Mouse (Mus musculus) liver, embryonic 16.5 days (tissue): ENCODE measurements at regions not wholly inside any gene's neighbourhood (a gene's known extent, or its start where the extent isn't known, plus 50 kb on each side); places are given as distances from the start of the nearest gene placed in this dataset.

ENCODE experiments used
- ATAC-seq: fragments of 200-750 bp; cut with Nextera tagmentation; 2 replicates; pipeline ENCODE4 v1.8.0; 2017; ENCODE audit warnings: low read depth, mild to moderate bottlenecking, moderate number of reproducible peaks, moderate library complexity
- H3K27ac ChIP-seq: fragments of 300-500 bp; sonication (generic); 2 replicates; pipeline ENCODE4 v1.5.1; 2014; ENCODE audit warnings: mild to moderate bottlenecking, low read length
- H3K27me3 ChIP-seq: fragments of 300-500 bp; sonication (generic); 2 replicates; pipeline ENCODE4 v1.6.1; 2014; ENCODE audit warnings: low read depth, low read length, mixed read lengths; ENCODE audit not compliant: control insufficient read depth, insufficient read depth
- H3K36me3 ChIP-seq: fragments of 300-500 bp; sonication (generic); 2 replicates; pipeline ENCODE4 v1.6.1; 2014; ENCODE audit warnings: mild to moderate bottlenecking; ENCODE audit not compliant: control insufficient read depth, insufficient read depth
- H3K4me1 ChIP-seq: fragments of 300-500 bp; sonication (generic); 2 replicates; pipeline ENCODE4 v1.6.1; 2014; ENCODE audit warnings: low read depth, low read length, mixed read lengths; ENCODE audit not compliant: control insufficient read depth
- H3K4me2 ChIP-seq: fragments of 300-500 bp; sonication (generic); 2 replicates; pipeline ENCODE4 v1.6.1; 2014; ENCODE audit warnings: low read depth, low read length, mixed read lengths
- H3K4me3 ChIP-seq: fragments of 300-500 bp; sonication (generic); 2 replicates; pipeline ENCODE4 v1.5.1; 2014; ENCODE audit warnings: low read depth, mild to moderate bottlenecking, low read length
- H3K9ac ChIP-seq: fragments of 300-500 bp; sonication (generic); 2 replicates; pipeline ENCODE4 v1.6.1; 2014; ENCODE audit warnings: low read depth, low read length
- H3K9me3 ChIP-seq: fragments of 300-500 bp; sonication (generic); replicated peaks from 2 replicates; pipeline ENCODE4 v1.6.1; 2016; ENCODE audit warnings: low read length; ENCODE audit not compliant: control insufficient read depth
- WGBS: fragments of 180-500 bp; shearing (Covaris S2); extraction: QIAGEN DNeasy Blood & Tissue Kit; methylation state at CpG from one replicate; pipeline ENCODE4 v1.1.7; 2014; ENCODE audit not compliant: insufficient replicate concordance; 5-methylcytosine and 5-hydroxymethylcytosine counted together

- H3K9ac ChIP-seq, result no peak overlapping the region
- H3K9me3 ChIP-seq, result no peaks in the 10 kb centered on the region
- ATAC-seq, result no peak
- no peak overlapping the region for H3K4me2 ChIP-seq
- H3K36me3 ChIP-seq, result no peaks in the 10 kb centered on the region
- 36% methylated on average over 6 of the region's 6 CpGs for WGBS
- no peak overlapping the region for H3K4me3 ChIP-seq
- H3K27ac ChIP-seq, result no peak overlapping the region
- no peaks in the 10 kb centered on the region for H3K27me3 ChIP-seq
- peaks cover 44% of the 10 kb centered on the region for H3K4me1 ChIP-seq
These were observed 71.3 kb downstream of the Ier5 start for GRCm38 (mm10) chr1:155028147-155028546.

DNA sequence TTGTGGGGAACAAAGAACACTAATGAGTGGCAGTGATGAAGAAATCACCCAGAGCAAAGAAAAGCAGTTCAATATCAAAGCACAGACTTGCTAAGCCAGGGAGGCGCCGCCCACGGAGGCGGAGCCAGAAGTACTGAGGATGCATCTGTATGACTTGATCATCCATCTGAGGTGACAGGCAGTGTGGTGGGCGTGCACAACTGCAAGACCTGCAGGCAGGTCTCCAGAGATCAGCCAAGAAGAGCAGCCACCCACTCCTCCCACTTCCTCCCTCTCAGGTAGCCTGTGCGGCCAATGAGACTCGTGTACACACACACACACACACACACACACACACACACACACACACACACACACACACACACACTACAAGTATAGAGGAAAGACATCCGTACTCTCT lies 71.9 kb downstream of the Ier5 start:
- Histone ChIP-seq H3K27me3 (no peaks in the 10 kb centered on the region), H3K4me2 (no peak overlapping the region; the same call in 1 of the 2 replicates), H3K27ac (no peak overlapping the region), H3K4me1 (peaks cover 44% of the 10 kb centered on the region), H3K36me3 (no peaks in the 10 kb centered on the region), H3K4me3 (no peak overlapping the region), H3K9ac (no peak overlapping the region), H3K9me3 (no peaks in the 10 kb centered on the region)
- ATAC-seq, result peak; percentile 51
- 22% methylated on average over 8 of the region's 8 CpGs for WGBS

DNA sequence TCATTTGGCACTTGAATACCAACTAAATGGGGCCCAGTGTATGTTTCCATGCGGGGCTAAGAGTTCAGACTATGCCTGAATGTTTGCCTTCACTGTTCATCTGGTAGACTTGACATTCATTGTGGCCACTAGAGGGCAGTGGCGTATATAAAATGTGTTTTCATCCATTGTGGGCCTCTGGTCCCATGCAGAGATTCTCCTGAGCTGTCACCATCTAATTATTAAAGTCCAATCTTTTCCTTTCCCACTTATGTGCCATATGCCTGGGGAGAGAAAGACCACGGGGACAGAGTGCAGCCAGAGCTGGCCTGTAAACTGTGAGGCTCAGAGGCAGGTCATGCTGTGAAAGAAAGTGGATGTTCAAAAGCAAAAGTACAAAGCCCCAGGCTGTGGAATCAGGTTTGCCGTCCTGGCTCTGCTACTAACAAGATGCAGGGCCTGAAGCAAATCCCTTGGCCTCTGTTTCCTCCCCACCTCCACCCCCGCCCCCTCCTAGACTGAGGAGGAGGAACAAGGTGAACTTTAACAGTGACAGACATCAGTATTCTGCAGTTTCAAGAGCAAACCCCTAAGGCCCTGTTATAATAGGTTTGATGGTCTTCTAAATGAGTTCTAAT lies 73.5 kb downstream of the Ier5 start:
- peaks cover 35% of the 10 kb centered on the region for H3K4me1 ChIP-seq
- H3K27ac ChIP-seq, result no peak overlapping the region
- no peaks in the 10 kb centered on the region for H3K27me3 ChIP-seq
- no peaks in the 10 kb centered on the region for H3K36me3 ChIP-seq
- 16% methylated on average over 5 of the region's 5 CpGs for WGBS
- no peaks in the 10 kb centered on the region for H3K9me3 ChIP-seq
- H3K9ac ChIP-seq, result no peak overlapping the region
- no peak for ATAC-seq
- H3K4me2 ChIP-seq, result no peak overlapping the region
- H3K4me3 ChIP-seq, result no peak overlapping the region

DNA sequence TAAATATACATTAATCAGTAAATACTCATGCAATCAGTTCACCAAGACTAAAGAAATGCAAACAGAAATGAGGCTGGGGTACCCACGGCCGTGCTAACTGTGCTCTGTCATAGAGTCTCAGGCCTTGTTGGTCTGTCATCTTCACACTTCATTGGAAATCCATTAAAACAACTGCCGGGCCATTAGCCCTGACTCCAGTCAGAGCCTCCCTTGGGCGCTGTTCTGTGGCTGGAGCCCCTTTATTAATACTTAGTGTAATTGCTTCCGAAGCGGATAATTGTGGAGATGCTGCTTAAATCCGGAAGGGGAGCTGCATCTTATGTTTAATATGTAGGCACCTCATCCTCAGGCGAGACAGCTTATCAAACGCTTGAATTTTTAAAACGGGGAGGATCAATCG lies 76.1 kb downstream of the Ier5 start:
- Histone ChIP-seq H3K9me3 (no peaks in the 10 kb centered on the region), H3K4me3 (no peak overlapping the region), H3K9ac (no peak overlapping the region), H3K27ac (no peak overlapping the region), H3K36me3 (no peaks in the 10 kb centered on the region), H3K27me3 (no peaks in the 10 kb centered on the region), H3K4me1 (peaks cover 8% of the 10 kb centered on the region), H3K4me2 (no peak overlapping the region)
- WGBS, result 67% methylated on average over 11 of the region's 11 CpGs
- no peak for ATAC-seq

DNA sequence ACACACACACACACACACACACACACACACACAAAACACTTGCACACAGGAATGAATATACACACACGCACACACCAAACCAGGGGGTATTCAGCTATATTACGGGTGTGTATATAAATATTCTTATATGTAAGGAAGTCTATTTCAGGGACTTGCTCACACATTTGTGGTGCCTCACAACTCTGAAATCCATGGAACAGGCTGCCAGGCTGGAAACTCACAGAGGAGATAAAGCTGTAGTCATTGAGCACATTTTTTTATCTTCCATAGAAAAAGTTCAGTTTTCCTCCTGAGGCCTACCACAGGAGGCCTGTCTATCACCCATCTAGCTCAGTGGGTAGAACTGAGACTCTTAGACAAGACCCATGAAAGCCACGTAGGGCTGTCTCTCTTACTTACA lies 83.8 kb downstream of the Ier5 start:
- 70% methylated on average over 3 of the region's 3 CpGs for WGBS
- H3K27me3 ChIP-seq, result no peaks in the 10 kb centered on the region
- no peak overlapping the region for H3K4me2 ChIP-seq
- no peak overlapping the region for H3K4me3 ChIP-seq
- no peaks in the 10 kb centered on the region for H3K9me3 ChIP-seq
- H3K9ac ChIP-seq, result no peak overlapping the region
- H3K36me3 ChIP-seq, result no peaks in the 10 kb centered on the region
- ATAC-seq, result no peak
- H3K4me1 ChIP-seq, result no peaks in the 10 kb centered on the region
- H3K27ac ChIP-seq, result no peak overlapping the region

GRCm38 (mm10) chr1:155014944-155015343 lies 84.5 kb downstream of the Ier5 start:
- 51% methylated on average over 3 of the region's 3 CpGs for WGBS
- H3K4me3 ChIP-seq, result no peak overlapping the region
- no peaks in the 10 kb centered on the region for H3K36me3 ChIP-seq
- H3K9ac ChIP-seq, result no peak overlapping the region
- no peak for ATAC-seq
- H3K4me1 ChIP-seq, result no peaks in the 10 kb centered on the region
- no peak overlapping the region for H3K27ac ChIP-seq
- H3K27me3 ChIP-seq, result no peaks in the 10 kb centered on the region
- H3K4me2 ChIP-seq, result no peak overlapping the region
- no peaks in the 10 kb centered on the region for H3K9me3 ChIP-seq

GRCm38 (mm10) chr1:155013784-155014183 lies 85.7 kb downstream of the Ier5 start:
- Histone ChIP-seq H3K9ac (no peak overlapping the region), H3K27me3 (no peaks in the 10 kb centered on the region), H3K4me3 (no peak overlapping the region), H3K9me3 (no peaks in the 10 kb centered on the region), H3K36me3 (no peaks in the 10 kb centered on the region), H3K4me1 (no peaks in the 10 kb centered on the region), H3K4me2 (no peak overlapping the region), H3K27ac (no peak overlapping the region)
- 35% methylated on average over 4 of the region's 4 CpGs for WGBS
- ATAC-seq, result no peak

- H3K4me1 ChIP-seq, result no peaks in the 10 kb centered on the region
- WGBS, result 47% methylated on average over 4 of the region's 4 CpGs
- H3K9me3 ChIP-seq, result no peaks in the 10 kb centered on the region
- H3K9ac ChIP-seq, result no peak overlapping the region
- H3K4me2 ChIP-seq, result no peak overlapping the region
- no peak for ATAC-seq
- H3K36me3 ChIP-seq, result no peaks in the 10 kb centered on the region
- H3K27ac ChIP-seq, result no peak overlapping the region
- no peak overlapping the region for H3K4me3 ChIP-seq
- no peaks in the 10 kb centered on the region for H3K27me3 ChIP-seq
These were observed 86.1 kb downstream of the Ier5 start for GRCm38 (mm10) chr1:155013361-155013760.

GRCm38 (mm10) chr1:155006539-155007486 lies 92.6 kb downstream of the Ier5 start:
- Histone ChIP-seq H3K36me3 (no peaks in the 10 kb centered on the region), H3K4me3 (no peak overlapping the region), H3K9me3 (no peaks in the 10 kb centered on the region), H3K27me3 (no peaks in the 10 kb centered on the region; the same call in 1 of the 2 replicates), H3K27ac (no peak overlapping the region), H3K4me2 (no peak overlapping the region), H3K4me1 (no peaks in the 10 kb centered on the region), H3K9ac (no peak overlapping the region)
- 13% methylated on average over 16 of the region's 16 CpGs for WGBS
- peak; percentile 54 for ATAC-seq
